Mouse (Mus musculus): ENCODE data around the gene Chmp6.

DNA sequence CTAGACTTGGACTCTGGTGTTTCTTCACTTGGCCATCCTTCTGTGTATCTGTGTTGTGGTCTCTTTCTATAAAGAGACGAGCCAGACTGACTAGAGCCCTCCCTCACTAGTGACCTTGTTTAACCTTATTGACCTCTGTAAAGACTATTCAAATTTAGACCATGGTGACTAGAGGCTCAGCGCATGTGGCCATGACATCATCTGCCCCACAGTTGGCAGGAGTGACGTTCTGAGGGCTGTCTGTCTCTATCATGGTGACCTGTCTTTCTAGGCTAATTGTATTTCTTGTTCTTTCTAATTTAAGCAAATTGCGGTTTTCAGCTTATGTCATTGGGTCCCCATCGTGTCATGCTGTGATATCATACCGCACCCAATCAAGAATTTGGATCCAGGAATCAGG lies 38.1 kb downstream of the Chmp6 start:
- TF ChIP-seq CTCF (IDR thresholded peaks at IDR 0.05; ENCODE audit: low read depth) (no peak), EP300 (IDR thresholded peaks at IDR 0.05; ENCODE audit: low read depth) (no peak)

Measured in liver, embryonic 14.5 days (tissue).